Mouse (Mus musculus) hindbrain, postnatal 0 days (tissue): ENCODE data around the gene Atp6v0e. TPM values are rescaled to one million over a fixed set of nuclear protein-coding genes. Genes with fewer than 3 reads are reported as not detected.

Experiments used
- ATAC-seq: fragments of 200-750 bp; cut with Nextera tagmentation; 2 replicates; pipeline ENCODE4 v1.8.0; 2017; ENCODE audit warnings: mild to moderate bottlenecking, moderate TSS enrichment, moderate library complexity
- DNase-seq: peaks from one replicate; pipeline ENCODE4 v3.0.0-alpha.2; 2015; ENCODE audit warnings: low spot score
- H3K27ac ChIP-seq: fragments of 300-500 bp; sonication (generic); 2 replicates; pipeline ENCODE4 v1.5.1; 2014; ENCODE audit warnings: mild to moderate bottlenecking
- H3K27me3 ChIP-seq: fragments of 300-500 bp; sonication (generic); 2 replicates; pipeline ENCODE4 v1.6.1; 2014; ENCODE audit warnings: low read length, mixed read lengths; ENCODE audit not compliant: insufficient read depth
- H3K36me3 ChIP-seq: fragments of 300-500 bp; sonication (generic); 2 replicates; pipeline ENCODE4 v1.6.1; 2014; ENCODE audit warnings: low read length, mixed read lengths; ENCODE audit not compliant: insufficient read depth
- H3K4me1 ChIP-seq: fragments of 300-500 bp; sonication (generic); 2 replicates; pipeline ENCODE4 v1.6.1; 2014; ENCODE audit warnings: antibody characterized with exemption, low read length, mixed read lengths; ENCODE audit not compliant: insufficient read depth
- H3K4me2 ChIP-seq: fragments of 300-500 bp; sonication (generic); 2 replicates; pipeline ENCODE4 v1.6.1; 2014; ENCODE audit warnings: low read depth, mild to moderate bottlenecking, low read length, moderate library complexity, mixed read lengths
- H3K4me3 ChIP-seq: fragments of 300-500 bp; sonication (generic); 2 replicates; pipeline ENCODE4 v1.5.1; 2014; ENCODE audit warnings: low read length
- H3K9ac ChIP-seq: fragments of 300-500 bp; sonication (generic); replicated peaks from 2 replicates; pipeline ENCODE4 v1.6.1; 2014; ENCODE audit warnings: mild to moderate bottlenecking, low read length, moderate library complexity, mixed read lengths
- H3K9me3 ChIP-seq: fragments of 300-500 bp; sonication (generic); 2 replicates; pipeline ENCODE4 v1.6.1; 2016; ENCODE audit warnings: low read length, mixed read lengths
- CTCF ChIP-seq: IDR thresholded peaks from 2 replicates; pipeline ENCODE4 v1.5.1; 2016; ENCODE audit warnings: antibody characterized with exemption, control low read depth, low read depth
- WGBS: fragments of 180-500 bp; shearing (Covaris S2); extraction: QIAGEN DNeasy Blood & Tissue Kit; methylation state at CpG from one replicate; pipeline ENCODE4 v1.1.7; 2014; 5-methylcytosine and 5-hydroxymethylcytosine counted together
- polyA plus RNA-seq: library from polyadenylated mRNA; unstranded; fragments of >200 nt; fragmentation: Nextera tagmentation; extraction: Ambion mirVana; gene quantifications from 2 replicates; pipeline ENCODE4 v1.2.1, GENCODE M21; 2015
- total RNA-seq: library from RNA; depleted of rRNA; stranded (reverse); fragments of >200 nt; gene quantifications from 2 replicates; pipeline ENCODE4 v1.2.3, GENCODE M21; 2014; rRNA removed

Gene Atp6v0e
- total and polyA plus RNA-seq, 2 experiments from 2014 or later = 98.2 to 121 TPM

DNA sequence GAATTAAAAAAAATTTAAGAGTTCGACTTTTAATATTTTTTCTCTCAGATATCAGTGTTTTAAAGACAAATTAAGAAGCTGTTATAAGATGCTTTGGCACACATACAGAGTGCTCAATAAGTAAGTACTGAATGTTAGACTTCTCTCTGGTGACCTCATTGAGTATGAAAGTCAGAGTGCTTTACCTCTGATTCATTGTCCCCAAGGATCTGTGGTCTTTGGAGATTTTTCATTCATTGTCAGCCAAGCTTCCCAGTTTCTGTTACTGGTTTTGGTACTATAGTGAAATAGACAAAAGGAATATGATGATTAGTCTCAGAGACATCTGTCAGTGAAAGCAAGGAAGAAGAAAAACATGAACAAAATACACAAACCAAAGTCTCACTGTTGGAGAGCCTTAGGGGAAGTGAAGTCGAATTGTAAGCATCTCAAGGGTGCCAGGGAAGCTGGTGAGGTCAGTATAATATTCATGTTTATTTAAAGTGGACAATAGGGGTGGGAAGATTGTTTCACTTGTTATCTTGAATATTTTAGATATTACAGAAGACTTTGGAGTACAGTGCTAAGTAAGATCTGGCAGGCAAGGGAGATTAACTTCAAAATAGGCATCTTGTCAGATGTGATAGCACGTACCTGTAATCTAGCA is 64.2 kb downstream of the Atp6v0e start:
- DNase-seq (no peak), ATAC-seq (no peak)
- no peak for TF ChIP-seq CTCF
- Histone ChIP-seq H3K9me3 (no peaks in the 10 kb centered on the region), H3K9ac (no peak overlapping the region), H3K27ac (no peak overlapping the region), H3K4me2 (no peak overlapping the region), H3K4me1 (no peaks in the 10 kb centered on the region), H3K27me3 (no peaks in the 10 kb centered on the region), H3K4me3 (no peak overlapping the region), H3K36me3 (no peaks in the 10 kb centered on the region)
- WGBS = 76% methylated on average over 3 of the region's 3 CpGs

DNA sequence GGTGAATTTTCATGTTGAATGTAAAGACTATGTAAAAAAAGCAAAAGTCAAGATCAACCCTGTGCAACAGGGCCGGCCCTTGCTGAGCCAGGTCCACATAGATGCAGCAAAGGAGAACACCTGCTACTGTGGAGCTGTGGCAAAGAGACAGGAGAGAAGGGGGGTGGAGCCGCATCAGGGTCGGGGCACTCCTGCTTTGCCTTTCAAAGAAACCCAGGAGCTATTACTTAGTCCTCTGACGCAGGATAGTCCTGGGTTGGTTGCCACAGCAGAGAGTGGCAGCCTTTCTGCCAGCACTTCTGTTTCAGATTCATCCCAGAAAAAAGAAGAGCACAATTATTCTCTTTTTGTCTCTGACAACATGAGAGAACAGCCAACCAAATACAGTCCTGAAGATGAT is 79.5 kb downstream of the Atp6v0e start:
- 60% methylated on average over 4 of the region's 4 CpGs for WGBS
- Histone ChIP-seq H3K4me1 (no peaks in the 10 kb centered on the region), H3K27me3 (no peaks in the 10 kb centered on the region), H3K4me3 (no peak overlapping the region), H3K4me2 (no peak overlapping the region), H3K9me3 (no peaks in the 10 kb centered on the region), H3K9ac (no peak overlapping the region), H3K36me3 (no peaks in the 10 kb centered on the region), H3K27ac (no peak overlapping the region)
- TF ChIP-seq CTCF = no peak
- no peak for DNase-seq
- no peak for ATAC-seq

DNA sequence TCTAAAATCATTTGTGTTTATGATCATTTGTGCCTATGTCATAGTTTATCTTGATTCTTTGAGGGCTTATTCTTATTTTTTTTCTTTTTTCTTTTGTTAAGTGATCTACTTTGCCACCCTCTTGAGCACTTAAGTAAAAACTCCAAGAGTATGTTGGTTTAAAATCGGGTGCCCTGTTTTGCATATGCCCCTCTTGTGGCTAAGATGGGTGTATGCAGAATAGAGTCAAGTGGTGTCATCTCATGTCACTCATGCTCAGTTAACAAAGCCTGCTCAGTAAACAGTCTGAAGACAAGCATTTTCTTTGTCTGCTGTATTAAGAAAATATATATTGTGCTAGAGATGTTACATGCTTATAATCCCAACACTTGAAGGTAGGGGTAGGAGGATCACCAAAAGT is 80.3 kb downstream of the Atp6v0e start:
- no peaks in the 10 kb centered on the region for H3K36me3 ChIP-seq
- no peaks in the 10 kb centered on the region for H3K27me3 ChIP-seq
- WGBS = 59% methylated on average over 1 of the region's 1 CpGs
- no peak for TF ChIP-seq CTCF
- H3K4me2 ChIP-seq = no peak overlapping the region
- H3K27ac ChIP-seq = no peak overlapping the region
- H3K9me3 ChIP-seq = no peaks in the 10 kb centered on the region
- no peaks in the 10 kb centered on the region for H3K4me1 ChIP-seq
- H3K9ac ChIP-seq = no peak overlapping the region
- DNase-seq (no peak), ATAC-seq (no peak)
- H3K4me3 ChIP-seq = no peak overlapping the region

Other genes starting within 250 kb of the Atp6v0e start
- gene Neurl1b, start 248.4 kb upstream of the Atp6v0e start, total RNA-seq = 60.4 and 67.5 TPM in 2 replicates
- 1.7 and 2.1 TPM in 2 replicates for gene Neurl1b, start 248.4 kb upstream of the Atp6v0e start, polyA plus RNA-seq
- gene Ergic1, start 101.7 kb upstream of the Atp6v0e start, total RNA-seq = 235 and 250 TPM in 2 replicates
- gene Ergic1, start 101.7 kb upstream of the Atp6v0e start, polyA plus RNA-seq = 81.2 and 93.5 TPM in 2 replicates
- gene Dusp1, start 101.1 kb upstream of the Atp6v0e start, total RNA-seq = 50.5 and 51.4 TPM in 2 replicates
- gene Dusp1, start 101.1 kb upstream of the Atp6v0e start, polyA plus RNA-seq = 25.3 and 27.0 TPM in 2 replicates
- gene Crebrf, start 52.4 kb downstream of the Atp6v0e start, total RNA-seq = 17.7 and 23.5 TPM in 2 replicates
- gene Crebrf, start 52.4 kb downstream of the Atp6v0e start, polyA plus RNA-seq = 11.7 and 13.4 TPM in 2 replicates
- gene Bnip1, start 117.8 kb downstream of the Atp6v0e start, total RNA-seq = 38.6 and 42.1 TPM in 2 replicates
- gene Bnip1, start 117.8 kb downstream of the Atp6v0e start, polyA plus RNA-seq = 45.2 and 48.1 TPM in 2 replicates
- not detected in 2 replicates for gene Nkx2-5, start 181.8 kb downstream of the Atp6v0e start, total RNA-seq
- gene Nkx2-5, start 181.8 kb downstream of the Atp6v0e start, polyA plus RNA-seq = not detected in 2 replicates